Mouse (Mus musculus): Measurements from ENCODE around the gene Gnai3. TPM values are rescaled to one million over a fixed set of nuclear protein-coding genes. Genes with fewer than 3 reads are reported as not detected.

Gnai3 gene
- polyA plus RNA-seq (2012; rRNA removed), result 82.3 and 87.1 TPM in 2 replicates

GRCm38 (mm10) chr3:108145534-108146445 lies at the start of gene Gnai3:
Gene Gnai3 (minus strand): TSS chr3:108146146.

GRCm38 (mm10) chr3:108186098-108187047 lies 40.4 kb upstream of the Gnai3 start, which contains the start of gene Amigo1:
Gene Amigo1 (plus strand): TSS chr3:108186335.

DNA sequence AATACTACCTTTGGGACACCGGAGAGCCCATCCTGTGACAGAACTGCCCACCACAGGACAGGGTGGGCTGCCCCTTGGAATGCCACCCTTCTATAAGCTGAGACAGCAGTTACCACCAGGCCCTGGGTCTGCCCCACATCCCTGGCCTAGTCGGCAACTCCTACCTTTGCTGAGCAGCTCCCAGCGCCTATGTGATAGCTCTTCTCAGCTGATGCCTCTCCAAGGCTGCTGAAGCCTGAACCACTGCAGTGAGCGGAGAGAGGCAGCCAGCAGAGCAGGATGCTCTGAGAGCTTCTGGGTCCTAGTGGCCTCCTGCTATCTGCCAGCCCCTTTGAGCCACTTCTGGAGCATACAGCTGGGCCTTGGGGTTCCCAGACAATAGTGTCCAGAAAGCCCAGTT lies 8.7 kb upstream of the Gnai3 start, which contains the start of gene Gpr61:
TSS of gene Gpr61 (minus strand) at position 227 of the 400 bp plus-strand sequence.

GRCm38 (mm10) chr3:108092536-108093115 lies 53.3 kb downstream of the Gnai3 start, which contains the start of gene Gnat2:
Gene Gnat2 (plus strand): TSS chr3:108092789.

DNA sequence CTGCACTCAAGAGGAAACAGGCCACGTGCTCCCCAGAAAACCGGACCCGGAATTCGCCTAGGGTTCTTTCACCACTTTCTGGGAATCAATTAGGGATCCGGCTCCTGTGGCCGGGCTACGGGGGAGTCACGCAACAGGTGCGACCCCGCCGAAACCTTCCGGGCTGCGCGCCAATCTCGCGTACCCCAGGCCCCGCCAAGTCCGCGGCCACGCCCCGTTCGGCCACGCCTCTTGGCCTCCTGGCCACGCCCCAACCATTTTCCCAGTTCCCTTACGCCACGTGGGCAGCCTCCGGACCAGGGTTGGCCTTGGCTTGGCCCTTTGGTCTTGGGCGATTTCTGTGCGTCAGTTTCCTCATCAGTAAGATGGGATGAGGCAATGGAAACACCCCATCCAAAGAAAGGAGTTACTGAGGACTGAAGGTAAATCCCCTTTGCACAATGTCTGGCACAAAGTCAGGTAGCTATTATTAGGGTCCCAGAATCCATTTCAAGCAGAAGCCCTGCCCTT lies 59.4 kb downstream of the Gnai3 start, which contains the start of gene Ampd2:
TSS of gene Ampd2 (minus strand) at position 182 of the 510 bp plus-strand sequence.

Other genes starting within 250 kb of the Gnai3 start
- gene Gstm7, start 214.3 kb downstream of the Gnai3 start, polyA plus RNA-seq (2012; rRNA removed), result 56.6 and 73.7 TPM in 2 replicates
- gene Gstm6, start 202.4 kb downstream of the Gnai3 start, polyA plus RNA-seq (2012; rRNA removed), result 7.6 and 7.7 TPM in 2 replicates
- not detected in 2 replicates for gene Gstm3, start 176.9 kb downstream of the Gnai3 start, polyA plus RNA-seq (2012; rRNA removed)
- 7.4 and 14.7 TPM in 2 replicates for gene Gstm2, start 159.7 kb downstream of the Gnai3 start, polyA plus RNA-seq (2012; rRNA removed)
- 30.5 and 36.0 TPM in 2 replicates for gene Gstm1, start 128.2 kb downstream of the Gnai3 start, polyA plus RNA-seq (2012; rRNA removed)
- 12.5 and 13.8 TPM in 2 replicates for gene Gstm4, start 101.3 kb downstream of the Gnai3 start, polyA plus RNA-seq (2012; rRNA removed)
- 99.0 and 107 TPM in 2 replicates for gene Ampd2, start 59.5 kb downstream of the Gnai3 start, polyA plus RNA-seq (2012; rRNA removed)
- 0.11 and 0.16 TPM in 2 replicates for gene Gnat2, start 53.4 kb downstream of the Gnai3 start, polyA plus RNA-seq (2012; rRNA removed)
- gene Gpr61, start 8.7 kb upstream of the Gnai3 start, polyA plus RNA-seq (2012; rRNA removed), result 1.7 and 2.5 TPM in 2 replicates
- gene Amigo1, start 40.2 kb upstream of the Gnai3 start, polyA plus RNA-seq (2012; rRNA removed), result 16.0 and 16.7 TPM in 2 replicates
- 8.1 and 8.7 TPM in 2 replicates for gene Cyb561d1, start 55.1 kb upstream of the Gnai3 start, polyA plus RNA-seq (2012; rRNA removed)
- 51.1 and 56.0 TPM in 2 replicates for gene Atxn7l2, start 64.8 kb upstream of the Gnai3 start, polyA plus RNA-seq (2012; rRNA removed)
- gene Sypl2, start 80.5 kb upstream of the Gnai3 start, polyA plus RNA-seq (2012; rRNA removed), result 2.0 and 2.8 TPM in 2 replicates
- 156 and 157 TPM in 2 replicates for gene Psma5, start 110.8 kb upstream of the Gnai3 start, polyA plus RNA-seq (2012; rRNA removed)
- 58.6 and 69.6 TPM in 2 replicates for gene Sort1, start 137.9 kb upstream of the Gnai3 start, polyA plus RNA-seq (2012; rRNA removed)
- gene Mybphl, start 218.8 kb upstream of the Gnai3 start, polyA plus RNA-seq (2012; rRNA removed), result 0.07 and 0.09 TPM in 2 replicates
- 48.8 and 69.0 TPM in 2 replicates for gene Psrc1, start 237.7 kb upstream of the Gnai3 start, polyA plus RNA-seq (2012; rRNA removed)